Mouse (Mus musculus): ENCODE data around the gene Mea1.

The Mea1 gene

DNA sequence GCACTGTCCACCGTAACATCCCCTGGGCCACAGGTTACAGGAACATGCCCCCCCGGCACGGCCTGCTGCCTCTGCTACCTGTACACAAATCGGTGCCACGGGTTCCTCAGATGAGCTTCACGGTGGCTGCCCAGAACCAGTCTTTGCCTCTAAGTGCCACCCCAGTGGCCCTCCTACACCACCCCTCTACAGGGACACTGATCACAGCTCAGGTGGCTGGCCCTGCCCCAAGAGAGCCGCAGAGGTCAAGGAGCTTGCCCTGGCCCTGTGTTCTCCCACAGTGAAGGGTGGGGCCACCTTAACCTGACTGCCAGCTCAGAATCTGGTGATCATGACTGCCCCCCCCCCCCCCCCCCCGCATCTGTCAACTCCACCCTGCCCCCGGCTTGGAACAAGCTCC lies at the start of gene Mea1:
Mea1 (plus strand) TSS at position 378 of the 400 bp plus-strand sequence.
- no peak for DNase-seq

DNA sequence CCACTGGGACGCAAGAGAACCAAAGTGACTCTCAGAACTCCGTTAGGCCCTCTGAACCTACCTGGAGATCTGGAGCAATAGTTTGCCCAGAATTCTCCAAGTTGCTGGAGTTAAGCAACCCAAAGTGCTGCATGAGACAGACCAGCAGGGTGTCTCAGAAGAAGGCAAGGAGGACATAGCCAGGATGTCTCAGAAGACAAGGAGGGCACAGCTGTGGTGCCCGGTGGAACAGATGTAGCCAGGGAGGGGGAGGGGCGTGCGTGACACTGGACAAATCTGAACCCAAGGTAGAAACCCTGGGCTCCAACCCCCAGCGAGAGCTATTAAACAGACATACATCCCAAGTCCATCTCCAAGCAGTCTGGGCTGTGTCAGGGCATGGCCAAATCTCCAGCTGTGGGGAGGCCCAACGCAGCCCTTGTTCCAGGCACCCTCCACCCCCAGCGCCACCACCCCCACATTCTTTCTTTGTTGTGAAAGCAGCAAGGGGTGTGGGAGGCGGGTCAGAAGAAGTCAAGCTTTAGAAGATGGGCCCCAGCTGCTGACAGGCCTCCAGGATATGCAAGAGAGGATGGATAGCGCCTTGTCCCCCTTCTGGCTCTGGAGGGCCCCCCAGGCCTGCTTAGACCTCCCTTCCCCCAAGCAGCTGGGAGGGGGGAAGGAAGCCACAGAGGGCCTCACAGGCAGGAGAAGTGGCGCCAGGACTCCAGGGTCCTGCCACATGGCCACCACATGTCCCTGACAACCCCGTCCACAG lies 48.7 kb upstream of the Mea1 start:
- DNase-seq = no peak

DNA sequence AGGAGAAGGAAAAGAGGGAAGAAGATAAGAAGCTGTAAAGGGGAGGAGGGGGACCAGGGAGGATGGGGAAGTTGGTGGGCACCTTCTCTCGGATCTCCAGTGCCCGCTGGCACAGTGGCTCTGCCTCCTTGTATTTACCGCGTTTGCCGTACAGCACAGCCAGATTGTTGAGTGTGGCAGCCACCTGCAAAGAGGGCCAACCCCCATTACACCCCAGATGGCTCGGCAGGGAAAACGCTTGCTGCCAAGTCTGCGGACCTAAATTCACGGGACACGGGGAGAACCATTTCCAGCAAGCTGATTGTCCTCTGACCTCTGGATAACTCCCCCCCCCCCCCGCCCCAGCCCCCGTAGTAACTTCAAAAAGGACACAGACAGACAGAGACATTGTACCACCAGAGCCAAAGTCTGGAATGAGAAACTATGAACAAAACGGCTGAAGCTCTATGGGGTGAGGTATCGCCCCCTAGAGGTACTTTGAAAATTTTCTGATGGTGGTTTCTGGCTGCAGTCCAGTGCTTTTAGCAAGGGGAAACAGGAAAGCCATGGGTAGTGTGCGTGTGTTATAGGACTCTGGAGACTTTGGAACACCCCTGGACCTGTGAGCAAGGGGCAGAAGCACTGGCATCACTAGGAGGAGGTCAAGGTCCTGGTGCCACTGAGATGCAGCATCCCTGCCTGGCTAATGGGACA lies 41.6 kb upstream of the Mea1 start:
- peak; percentile 64 for DNase-seq

DNA sequence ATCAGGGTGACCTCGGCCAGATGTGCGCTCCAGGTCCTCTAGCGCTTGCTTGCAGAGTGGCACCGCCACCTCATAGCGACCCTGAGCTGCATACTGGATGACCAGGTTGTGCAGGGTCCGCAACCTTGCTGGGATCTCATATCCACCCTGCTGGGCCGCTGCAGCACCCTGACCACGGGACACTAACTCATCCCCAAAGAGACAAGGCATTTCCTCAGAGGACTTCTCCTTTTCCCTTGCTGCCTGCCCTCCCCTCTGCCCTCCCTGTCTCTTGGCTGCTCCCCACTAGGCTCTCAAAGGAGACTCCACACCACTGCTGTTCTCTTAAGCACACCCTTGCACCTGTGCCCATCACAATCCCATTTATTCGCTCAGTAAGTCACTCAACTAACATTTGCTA lies 38.7 kb upstream of the Mea1 start:
- DNase-seq = no peak

DNA sequence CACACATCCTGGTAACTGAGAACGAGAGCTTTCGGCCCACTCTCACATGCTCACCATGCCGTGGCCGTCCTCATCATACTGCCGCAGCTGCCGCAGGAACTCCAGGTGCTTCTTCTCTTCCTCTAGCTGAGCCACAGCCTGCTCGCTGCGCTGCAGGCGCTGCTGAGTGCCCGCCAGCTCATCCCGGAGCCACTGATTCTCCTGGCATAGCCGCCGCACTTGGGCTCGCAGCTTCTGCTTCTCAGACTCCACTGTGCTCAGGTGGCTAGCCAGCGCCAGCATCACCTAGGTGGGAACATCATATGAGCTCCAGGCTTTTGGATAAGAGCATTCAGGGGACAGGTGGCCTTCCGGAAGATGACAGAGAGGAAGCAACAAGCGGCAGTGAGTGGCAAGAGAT lies 36.5 kb upstream of the Mea1 start:
- DNase-seq = no peak

DNA sequence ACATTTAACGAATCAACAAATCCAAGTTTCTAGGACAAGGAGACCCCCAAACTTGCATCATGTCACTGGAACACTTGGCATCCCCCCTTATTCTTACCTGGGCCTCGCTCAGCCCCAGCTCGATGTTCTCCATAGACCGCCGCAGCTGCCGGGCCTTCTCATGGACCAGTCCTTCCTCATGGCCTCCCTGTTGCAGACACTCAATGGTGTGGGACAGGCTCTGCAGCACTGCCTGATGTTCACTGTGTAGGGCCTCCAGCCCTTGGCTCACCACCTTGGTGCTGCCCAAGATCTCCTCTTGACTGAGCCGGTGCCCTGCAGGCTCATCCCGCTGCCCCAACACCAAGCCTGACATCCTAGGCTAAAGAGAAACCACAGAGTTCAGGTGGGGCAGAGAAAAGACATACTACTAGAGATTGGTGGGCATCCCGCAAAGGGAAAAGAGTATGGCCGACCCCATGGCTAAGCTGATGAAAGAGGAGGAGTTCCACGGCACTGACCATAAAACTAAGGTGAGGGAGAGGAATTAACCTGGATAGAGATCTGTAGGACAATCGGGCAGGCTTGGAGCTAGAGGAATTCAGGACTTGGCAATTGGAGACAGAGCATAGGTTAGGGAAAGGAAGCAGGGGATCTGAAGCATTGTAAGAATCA lies 34.3 kb upstream of the Mea1 start:
- DNase-seq = no peak

DNA sequence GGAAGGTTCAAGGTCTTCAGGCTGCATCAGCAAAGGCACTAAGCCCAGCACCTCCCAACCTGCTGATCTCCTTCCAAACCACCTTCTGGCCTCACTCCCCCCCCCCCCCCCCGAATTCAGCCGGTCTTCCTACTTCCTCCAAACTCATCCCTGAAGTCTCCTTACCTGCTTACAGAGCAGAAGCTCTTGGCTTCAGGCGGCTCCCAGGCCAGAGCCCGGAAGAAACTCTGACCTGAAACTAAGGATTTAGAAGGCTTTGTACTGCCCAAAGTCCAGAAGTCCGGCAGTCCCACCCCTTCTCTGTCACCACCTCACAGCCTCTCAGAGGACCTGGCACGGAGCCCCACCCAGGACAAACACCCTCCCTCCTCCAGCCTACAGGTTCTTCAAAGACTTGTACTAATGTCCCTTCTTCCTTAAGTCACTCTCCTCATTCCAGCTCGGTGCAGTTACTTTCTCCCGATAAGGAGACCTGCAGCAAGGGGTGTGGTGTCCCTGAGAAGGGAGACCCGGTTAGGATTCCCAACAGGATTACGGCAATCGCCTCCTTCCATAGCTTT lies 33.6 kb upstream of the Mea1 start:
- DNase-seq = no peak

DNA sequence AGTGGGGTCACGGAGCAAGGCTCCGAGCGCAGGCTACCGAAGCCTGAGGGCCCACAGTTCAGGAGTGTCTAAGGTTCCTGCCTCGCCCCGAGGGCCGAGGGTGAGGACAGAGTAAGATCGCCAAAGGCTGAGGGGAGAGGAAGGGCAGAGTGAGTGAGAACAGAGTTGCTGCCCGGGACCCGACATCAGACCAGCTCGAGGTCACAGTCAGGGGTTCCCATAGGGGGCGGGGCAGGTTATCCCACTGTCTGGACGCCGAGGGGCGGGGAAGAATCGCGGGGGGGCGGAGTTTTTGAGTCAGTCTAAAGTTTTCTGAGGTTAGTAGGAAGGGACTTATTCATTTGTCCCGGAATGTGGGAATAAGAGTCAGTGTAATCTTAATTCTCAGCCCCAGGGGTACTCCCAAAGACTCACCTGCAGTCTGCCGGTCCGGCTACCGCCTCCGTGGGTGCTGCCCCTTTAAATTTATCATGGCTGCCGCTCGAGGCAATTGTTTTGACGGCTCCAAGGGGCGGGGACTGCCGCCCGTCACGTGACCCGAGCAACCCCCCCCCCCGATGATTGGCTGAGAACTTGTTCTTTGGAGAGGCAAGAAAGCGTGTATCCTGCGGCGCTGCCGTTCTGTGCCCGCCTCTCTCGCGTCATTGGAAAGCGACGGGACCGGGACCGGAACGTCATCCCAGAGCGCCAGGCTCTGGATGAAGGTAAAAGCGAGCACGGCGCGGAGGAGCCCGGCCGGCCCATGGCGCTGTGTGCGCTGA lies 32.9 kb upstream of the Mea1 start, which contains the start of the genes Klc4 and Mrpl2:
Klc4 (minus strand) TSS at position 462 of the 761 bp plus-strand sequence.
Mrpl2 (plus strand) TSS at position 669 of the 761 bp plus-strand sequence.
- DNase-seq = peak; percentile 98

DNA sequence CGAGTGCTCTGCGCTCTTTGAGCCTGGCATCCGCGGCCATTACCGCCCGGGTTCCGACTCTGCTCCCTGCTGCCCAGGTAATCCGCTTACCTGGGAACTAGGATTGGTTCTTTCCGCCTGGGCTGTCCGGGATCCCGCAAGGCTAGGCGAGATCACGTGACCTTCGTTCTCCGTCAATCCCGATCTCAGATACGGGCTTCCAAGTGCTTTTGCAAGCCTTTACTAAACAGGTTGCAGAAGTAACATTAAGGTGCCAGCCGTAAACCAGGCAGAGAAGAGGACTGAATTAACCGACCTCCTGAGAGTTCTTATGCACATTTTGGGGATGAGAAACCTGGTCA lies 32.3 kb upstream of the Mea1 start:
- no peak for DNase-seq

DNA sequence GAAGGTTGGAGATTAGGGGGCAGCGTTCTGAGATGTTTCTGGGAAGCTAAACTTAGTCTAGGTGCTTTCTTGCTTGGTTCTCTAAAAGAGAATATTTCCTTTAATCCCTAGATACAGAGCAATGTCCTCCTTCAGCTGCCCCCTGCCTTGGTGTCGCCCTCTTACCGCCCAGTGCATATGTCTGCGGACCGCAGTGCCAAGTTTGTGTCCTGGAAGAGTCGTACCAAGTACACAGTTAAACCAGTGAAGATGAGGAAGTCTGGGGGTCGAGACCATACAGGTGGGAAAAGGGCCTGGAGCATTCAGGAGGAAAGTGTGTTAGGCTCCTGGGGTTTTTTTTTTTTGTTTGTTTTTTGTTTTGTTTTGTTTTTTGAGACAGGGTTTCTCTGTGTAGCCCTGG lies 31.3 kb upstream of the Mea1 start:
- no peak for DNase-seq

DNA sequence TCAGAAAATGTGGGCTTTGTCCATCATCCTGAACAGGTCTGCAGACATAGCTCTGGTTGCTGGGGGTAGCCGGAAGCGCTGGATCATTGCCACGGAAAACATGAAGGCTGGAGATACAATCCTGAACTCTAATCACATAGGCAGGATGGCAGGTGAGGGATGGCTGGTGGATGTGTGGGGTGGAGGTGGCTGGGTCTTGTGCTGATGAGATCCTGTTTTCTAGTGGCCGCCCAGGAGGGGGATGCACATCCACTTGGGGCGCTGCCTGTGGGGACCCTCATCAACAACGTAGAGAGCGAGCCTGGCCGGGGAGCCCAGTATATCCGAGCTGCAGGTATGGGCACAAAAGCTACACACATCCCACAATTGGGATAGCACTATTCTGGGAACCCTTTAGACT lies 30.2 kb upstream of the Mea1 start:
- no peak for DNase-seq

DNA sequence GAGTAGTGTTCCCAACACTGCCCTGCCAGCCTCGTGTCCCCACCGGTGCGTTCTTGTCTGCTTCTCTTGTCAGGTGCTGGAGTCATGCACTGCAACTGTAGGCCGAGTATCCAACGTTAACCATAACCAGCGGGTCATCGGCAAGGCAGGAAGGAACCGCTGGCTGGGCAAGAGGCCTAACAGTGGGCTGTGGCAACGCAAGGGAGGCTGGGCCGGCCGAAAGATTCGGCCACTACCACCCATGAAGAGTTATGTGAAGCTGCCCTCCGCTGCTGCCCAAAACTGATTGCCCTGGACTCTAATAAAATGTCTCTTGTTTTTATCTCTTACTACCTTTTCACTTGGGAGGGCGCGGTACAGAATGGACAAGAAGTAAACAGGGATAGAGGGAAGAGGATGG lies 28.8 kb upstream of the Mea1 start:
- DNase-seq = no peak

DNA sequence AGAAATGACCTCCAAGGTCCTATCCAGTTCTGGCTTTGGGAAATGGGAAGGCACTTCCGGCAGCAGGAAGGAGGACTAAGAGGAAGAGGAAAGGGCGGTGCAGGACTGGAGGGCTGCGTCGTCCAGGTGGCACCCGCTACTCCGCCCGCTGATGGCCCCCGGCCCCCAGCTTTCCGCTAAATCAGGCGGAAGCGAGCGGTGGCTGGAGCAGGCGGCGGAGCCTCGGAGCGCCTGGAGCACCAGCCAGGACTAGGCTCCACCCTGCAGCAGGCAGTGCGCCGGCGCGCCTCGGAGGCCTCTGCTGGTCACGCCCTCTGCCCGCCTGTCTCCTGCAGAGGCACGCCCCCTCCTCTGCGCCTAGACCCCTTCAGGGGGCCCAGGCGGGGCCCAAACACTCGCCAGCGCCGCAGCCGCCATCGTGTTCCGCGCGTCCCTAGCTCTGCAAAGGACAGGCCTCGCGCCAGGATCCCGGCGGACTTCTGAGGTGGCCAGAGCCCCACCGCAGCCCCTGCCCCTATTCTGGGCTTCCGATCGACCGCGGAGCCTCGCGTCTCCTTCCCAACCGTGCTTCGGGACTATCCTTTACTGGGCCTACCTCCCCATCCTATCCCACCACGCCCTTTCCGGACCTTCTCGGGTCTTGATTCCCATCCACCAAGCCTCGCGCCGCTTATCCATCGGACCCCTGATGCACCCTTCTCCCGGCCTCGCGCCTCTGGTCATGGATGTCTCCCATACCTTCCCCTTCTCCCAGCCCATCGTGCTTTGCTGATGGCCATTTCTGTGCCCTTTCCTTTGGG lies 28.2 kb upstream of the Mea1 start, which contains the start of gene Cul7:
Cul7 (plus strand) TSS at position 106 of the 800 bp plus-strand sequence.
- peak; percentile 89 for DNase-seq

DNA sequence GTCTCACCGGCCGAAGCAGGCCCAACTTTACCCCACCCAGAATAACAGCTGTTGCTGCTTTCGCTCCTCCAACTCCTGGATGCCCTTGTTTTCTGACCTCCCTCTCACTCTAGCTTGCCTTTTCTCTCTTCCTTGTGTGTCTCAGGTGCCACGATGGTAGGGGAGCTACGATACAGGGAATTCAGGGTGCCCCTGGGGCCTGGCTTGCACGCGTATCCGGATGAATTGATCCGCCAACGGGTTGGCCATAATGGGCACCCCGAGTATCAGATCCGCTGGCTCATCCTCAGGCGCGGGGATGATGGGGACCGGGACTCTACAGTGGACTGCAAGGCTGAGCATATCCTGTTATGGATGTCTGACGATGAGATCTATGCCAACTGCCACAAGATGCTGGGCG lies 27.3 kb upstream of the Mea1 start:
- DNase-seq = no peak

DNA sequence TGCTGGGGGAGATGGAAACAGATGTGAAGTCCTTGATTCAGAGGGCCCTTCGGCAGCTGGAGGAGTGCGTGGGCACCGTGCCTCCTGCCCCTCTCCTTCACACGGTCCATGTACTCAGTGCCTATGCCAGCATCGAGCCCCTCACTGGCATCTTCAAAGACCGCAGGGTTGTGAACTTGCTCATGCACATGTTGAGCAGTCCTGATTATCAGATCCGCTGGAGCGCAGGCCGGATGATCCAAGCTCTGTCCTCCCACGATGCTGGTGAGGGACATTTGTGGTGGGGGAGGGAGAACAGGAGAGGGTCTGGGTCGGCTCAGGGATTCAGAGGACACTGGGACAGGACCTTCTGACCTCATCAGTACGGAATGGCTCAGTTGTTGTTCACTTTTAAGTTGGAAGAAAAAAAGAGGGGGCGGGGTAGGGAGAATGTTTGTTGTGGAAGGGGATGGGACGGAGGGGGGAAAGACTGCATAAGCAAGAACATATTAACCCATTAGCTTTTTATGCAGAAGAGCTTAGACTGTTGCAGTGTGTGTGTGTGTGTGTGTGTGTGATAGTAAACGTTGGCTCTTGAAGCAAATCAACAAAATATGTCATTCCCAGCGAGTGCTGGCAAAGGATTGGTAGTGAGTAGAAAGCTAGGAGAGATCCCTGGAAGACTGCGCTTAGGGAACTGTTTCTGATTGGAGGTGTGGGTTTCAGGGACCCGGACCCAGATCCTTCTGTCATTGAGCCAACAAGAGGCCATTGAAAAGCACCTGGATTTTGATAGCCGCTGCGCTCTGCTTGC lies 26.6 kb upstream of the Mea1 start:
- no peak for DNase-seq

DNA sequence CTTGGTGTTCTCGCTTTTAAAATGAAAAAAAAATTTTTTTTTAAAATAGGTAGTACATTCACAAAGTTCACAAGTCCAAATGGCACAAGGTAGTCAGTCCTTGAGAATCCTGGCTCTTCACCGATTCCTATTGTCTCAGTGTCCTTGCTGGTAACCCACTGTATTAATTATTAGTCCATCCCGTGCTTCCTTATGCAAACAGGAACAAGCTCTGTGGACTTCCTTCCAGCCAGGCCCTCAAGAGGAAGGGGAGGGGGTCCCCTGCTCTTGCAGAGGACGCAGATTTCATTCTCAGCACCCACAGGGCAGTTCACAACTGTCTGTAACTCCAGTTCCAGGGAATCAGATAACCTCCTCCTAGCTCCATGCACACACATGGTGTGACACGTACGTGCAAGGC lies 22.5 kb upstream of the Mea1 start:
- no peak for DNase-seq

DNA sequence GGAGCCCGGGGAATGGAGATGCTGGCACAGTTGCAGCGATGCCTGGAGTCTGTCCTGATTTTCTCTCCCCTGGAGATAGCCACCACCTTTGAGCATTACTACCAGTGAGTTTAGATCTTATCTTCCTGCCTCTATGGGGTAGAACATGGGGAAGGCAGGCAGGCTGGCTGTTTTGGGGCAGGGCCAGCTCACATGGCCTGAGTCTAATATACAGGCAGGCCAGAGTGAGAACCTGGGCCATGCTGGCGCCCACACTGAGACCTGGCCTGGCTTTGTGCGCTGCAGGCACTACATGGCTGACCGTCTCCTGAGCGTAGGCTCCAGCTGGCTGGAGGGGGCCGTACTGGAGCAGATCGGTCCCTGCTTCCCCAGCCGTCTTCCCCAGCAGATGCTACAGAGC lies 17.2 kb upstream of the Mea1 start:
- no peak for DNase-seq

DNA sequence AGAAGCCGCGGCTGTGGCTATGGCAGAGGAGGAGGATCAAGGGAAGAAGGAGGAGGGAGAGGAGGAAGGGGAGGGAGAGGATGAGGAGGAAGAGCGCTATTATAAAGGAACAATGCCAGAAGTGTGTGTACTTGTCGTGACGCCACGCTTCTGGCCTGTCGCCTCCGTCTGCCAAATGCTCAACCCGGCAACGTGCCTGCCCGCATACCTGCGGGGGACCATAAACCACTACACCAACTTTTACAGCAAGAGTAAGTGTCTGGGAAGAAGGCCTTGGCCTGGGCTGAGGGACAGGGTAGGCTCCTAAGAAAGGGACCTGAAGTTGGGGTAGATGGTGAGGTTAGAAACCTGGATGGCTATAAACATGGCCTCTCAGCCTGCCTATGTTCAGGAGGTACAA lies 16.6 kb upstream of the Mea1 start:
- no peak for DNase-seq

DNA sequence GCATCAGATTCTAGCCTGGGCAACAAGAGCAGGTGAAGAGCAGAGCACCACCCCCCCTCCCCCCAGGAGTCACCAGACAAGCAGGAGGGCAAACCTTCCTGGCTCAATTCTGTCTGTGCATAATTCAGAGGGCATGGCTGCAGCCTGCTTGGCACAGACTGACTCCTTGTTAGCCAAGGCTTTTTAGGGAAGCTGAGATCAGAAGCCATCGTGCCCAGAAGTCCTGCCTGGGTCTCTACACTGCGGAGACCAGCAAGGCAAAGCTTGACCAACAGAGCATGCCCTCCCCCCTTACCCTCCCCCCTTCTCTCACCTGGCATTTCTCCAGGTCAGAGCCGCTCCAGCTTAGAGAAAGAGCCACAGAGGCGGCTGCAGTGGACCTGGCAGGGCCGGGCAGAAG lies 15.9 kb upstream of the Mea1 start:
- no peak for DNase-seq

DNA sequence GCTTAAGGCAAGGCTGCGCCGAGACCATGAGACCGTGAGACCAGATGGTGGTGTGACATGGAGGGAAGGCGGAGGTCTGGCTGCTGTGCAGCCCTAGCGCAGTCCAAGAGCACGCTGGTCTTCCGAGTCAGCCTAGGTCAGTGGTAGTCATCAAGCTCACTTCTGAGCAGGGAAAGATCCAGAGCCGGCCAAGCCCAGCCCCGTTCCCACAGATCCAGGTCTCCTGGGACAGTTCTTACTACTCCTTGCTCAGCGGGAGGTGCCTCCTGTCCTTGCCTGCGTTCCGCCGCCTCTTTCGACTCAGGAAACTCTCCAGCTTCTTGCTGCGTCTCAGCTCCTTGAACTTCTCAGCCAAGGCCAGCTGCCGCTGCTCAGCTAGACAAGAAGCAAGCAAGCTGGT lies 10.9 kb upstream of the Mea1 start:
- no peak for DNase-seq

DNA sequence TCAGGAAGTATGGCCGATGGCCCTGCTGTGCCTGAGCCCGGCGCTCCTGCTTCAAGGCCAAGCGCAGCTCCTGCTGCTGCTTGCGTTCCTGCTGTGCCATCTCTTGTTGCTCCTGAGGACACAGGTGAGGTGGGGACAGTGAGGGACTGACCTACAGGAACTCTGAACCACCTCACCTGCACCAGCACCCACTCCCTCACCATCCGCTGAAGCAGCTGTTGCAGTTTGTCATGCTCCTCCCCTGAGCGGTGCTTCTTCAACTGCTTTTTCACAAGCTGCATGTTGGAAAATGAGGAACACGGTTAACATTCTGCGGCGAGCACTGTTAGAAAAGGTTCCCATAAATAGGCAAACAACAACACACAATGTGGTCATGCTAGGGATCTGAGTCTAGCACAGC lies 8.7 kb upstream of the Mea1 start:
- no peak for DNase-seq
